Mouse (Mus musculus) left cerebral cortex, adult 9 months (tissue): ENCODE measurements around the gene Cacna1g.
"Not testable (repeated sequence)": the region's sequence is repeated elsewhere in the genome, so short reads cannot be mapped to it uniquely, and the experiment has no call there.

Experiments used
- DNase-seq, 2 experiments: peaks; one replicate each; pipeline ENCODE4 v3.0.0; 2022; ENCODE audit warnings: low spot score in 2 of 2

The Cacna1g gene

GRCm38 (mm10) chr11:94404641-94405260 is 69.2 kb downstream of the Cacna1g start:
- DNase-seq, result peak in 1 of 2 experiments; percentile 89

DNA sequence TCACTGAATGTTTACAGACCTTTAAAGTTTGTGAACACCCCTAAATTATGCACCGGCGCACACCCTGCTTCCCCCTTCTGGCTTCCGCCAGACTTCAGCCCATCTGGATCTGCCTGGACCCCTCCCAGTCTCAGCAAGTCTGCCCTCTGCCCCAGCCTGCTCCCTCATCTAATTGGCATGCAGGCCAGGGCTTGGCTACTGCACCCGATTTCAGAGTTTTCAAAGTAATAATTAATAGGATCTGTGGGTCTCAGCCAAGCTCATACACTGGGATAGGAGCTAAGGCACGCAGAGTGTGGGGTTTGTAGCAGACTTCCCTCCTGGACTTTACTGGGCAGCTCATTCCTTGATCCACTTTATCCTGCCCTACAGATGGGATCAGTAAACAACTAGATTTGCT is 69.8 kb downstream of the Cacna1g start:
- no peak for DNase-seq

DNA sequence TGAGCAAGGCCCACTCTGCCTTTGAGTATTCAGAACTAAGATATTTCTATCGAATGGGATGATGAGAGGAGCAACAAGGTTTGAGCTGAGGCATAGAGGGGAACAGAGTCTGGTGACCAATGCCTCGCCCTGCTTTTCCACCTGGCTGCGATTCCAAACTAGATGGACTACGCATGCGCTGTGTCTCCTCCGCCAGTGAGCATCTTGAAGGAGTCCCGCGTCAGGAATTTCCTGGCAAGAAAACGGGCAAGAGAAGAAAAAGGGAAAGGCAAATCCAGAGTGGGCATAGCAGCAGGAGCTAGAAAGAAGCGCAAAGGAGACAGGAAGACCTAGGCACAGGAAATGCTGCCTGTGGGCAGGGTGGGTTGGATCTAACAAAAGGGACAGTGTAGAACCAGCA is 70.2 kb downstream of the Cacna1g start:
- DNase-seq, result no peak

GRCm38 (mm10) chr11:94402731-94403130 is 71.3 kb downstream of the Cacna1g start:
- DNase-seq, result no peak

GRCm38 (mm10) chr11:94402029-94402428 is 72.0 kb downstream of the Cacna1g start:
- DNase-seq, result not testable (repeated sequence)

DNA sequence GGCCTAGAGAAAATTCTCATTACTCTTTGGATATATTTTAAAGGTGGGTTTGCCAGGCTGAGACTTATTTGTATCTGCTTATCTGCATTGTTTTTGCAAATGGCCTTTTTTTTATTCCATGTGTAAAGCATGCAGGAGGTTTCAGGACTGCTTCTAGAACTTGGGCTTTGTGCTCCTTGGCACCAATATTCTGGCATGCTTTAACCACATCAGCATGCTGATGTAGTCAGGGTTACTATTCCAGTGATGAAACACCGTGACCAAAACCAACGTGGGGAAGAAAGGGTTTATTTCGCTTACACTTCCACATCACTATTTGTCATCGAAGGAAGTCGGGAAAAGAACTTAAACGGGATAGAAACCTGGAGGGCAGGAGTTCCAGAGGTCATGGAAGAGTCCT is 73.0 kb downstream of the Cacna1g start:
- no peak for DNase-seq

DNA sequence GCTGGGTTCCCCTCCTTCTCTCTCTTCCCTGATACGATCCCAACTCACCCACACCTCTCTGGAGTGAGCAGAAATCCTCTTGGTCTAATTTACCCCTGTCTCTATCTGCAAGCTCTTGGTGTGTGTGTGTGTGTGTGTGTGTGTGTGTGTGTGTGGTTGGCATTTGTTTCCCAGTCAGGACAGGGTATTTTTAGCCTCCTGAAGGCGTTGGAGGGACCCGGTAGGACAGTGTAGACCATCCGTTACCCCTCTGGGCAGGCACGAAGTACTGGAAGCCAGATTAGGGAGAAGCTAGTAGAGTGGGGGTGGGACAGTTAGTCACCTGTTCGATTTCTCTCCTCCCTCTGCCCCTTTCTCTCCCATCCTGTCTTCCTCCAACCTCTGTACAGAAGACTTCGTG is 79.9 kb downstream of the Cacna1g start:
- no peak for DNase-seq

DNA sequence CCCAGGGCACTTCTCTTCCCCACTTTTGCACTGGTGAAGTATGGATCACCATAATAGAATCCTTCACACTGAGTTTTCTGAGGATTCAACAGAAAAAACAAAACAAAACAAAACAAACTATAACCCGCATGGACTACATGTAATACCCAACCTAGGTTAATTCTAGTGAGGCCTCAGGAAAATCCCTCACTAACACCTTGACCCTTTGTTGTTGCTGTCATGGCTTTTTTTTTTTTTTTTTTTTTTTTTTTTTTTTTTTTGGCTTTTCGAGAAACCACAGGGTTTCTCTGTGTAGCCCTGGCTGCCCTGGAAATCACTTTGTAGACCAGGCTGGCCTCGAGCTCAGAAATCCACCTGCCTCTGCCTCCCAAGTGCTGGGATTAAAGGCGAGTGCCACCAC is 80.5 kb downstream of the Cacna1g start:
- DNase-seq, result not testable (repeated sequence)

GRCm38 (mm10) chr11:94392672-94393109 is 81.3 kb downstream of the Cacna1g start, which contains the start of gene Abcc3:
TSS of gene Abcc3 (minus strand) at chr11:94392997.
- DNase-seq, result no peak

DNA sequence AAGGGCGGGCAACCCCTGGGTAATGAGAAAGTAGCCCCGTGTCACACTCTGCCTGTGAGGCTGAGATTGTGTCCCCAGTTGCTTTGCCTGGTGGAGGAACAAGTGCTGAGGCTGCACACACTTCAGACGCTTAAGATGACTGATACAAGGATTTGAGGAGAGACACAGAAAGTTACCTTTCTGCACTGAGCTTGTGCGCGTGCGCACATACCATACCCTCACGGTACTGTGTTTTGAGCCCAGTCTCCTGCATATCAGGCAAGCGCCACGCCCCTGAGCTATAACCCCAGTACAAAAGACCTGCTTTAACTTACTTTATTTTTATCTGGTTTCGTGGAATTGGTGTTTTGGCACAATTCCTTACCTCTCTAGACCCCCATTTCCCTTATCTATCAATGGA is 82.3 kb downstream of the Cacna1g start:
- DNase-seq, result no peak

- DNase-seq, result no peak
Measured at GRCm38 (mm10) chr11:94390825-94391224, 83.2 kb downstream of the Cacna1g start.

DNA sequence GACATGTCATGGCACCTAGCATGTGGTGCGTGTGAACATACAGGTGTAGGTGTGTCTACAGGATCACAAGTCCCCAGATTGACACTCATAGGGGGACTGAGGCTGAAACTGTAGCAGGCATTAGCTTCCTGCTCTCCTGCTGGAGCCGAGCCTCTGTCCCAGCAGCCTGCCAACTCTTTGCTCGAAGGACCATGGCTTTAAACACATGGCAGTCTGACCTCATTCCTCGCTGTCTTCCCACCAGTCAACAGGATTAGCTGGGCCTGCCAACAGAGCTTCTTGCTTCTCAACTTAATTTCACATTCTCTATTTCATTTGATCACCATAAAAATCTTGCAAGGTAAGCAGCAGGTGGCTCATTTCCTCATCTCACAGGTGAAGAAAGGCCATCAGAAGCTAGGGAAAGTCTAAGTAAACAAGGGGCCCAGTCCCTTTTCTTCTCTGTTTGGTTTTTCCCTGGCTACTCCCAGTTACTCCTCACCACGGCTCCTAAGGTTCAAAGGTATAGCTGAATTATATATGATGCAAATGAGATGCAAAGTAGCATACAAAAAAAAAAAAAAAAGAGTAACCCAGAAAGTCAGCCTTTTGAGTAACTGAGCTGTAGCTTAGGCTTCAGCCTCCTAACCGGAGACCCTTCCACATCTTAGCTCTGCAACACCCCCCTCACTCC is 84.1 kb downstream of the Cacna1g start:
- DNase-seq, result no peak

GRCm38 (mm10) chr11:94389021-94389420 is 85.0 kb downstream of the Cacna1g start:
- DNase-seq, result no peak

GRCm38 (mm10) chr11:94387756-94388155 is 86.2 kb downstream of the Cacna1g start:
- DNase-seq, result no peak

DNA sequence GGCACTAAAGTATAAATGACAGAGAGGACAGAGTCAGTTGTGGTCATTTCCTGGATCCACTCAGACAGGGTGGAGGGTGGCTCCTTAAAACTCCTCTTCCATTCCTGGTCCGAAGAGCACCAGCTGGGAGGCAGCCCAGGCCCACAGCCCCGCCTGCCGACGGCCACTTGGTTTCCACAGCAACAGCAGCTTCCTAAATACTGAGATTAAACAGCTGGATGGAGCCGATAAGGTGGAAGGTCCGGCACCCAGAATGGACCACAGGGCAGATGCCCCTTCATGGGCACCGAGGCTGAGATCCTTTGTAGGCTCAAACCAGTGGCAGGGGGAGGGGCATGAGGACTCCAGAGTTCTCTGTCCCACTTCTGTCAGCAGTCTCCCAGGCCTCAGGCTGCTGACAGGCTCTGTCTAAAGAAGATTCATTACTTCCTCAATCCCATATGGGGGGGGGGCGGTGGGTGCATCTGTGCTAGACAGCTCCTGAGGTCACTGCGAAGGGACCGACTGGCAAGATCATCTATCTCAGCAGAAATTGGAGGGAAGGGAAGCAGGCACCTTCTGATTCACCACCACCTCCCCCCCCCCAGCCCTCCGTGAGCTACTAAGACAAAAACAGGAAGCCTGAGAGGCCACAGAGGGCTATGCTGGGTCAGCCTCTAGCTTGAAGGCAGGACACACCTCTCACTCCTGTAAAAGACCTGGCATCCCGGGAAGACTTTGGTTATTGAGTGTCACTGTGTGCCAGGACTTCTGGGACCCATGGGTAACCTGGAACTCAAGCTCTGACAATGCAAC is 87.8 kb downstream of the Cacna1g start:
- no peak for DNase-seq

DNA sequence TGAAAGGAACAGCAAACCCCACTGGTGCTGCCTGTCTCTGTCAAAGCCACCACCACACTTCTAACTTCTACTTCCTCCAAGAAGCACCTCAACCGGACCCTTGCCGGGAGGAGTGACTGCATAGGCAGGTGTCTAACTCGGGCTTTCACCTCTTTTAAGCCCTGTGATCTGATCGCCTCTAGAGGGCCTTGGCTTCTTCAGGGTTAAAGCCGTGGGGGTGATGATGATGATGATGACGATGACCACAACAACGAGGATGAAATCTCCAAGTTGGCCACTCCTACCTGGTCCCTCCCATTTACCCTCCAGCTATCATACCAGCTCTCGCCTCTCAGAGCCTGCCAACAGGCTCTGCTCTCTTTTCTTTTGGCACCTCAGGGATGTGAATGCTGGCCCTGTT is 94.3 kb downstream of the Cacna1g start:
- no peak for DNase-seq

- no peak for DNase-seq
Measured at GRCm38 (mm10) chr11:94379061-94379460, 94.9 kb downstream of the Cacna1g start.

GRCm38 (mm10) chr11:94374276-94374948 is 99.6 kb downstream of the Cacna1g start:
- DNase-seq, result no peak

DNA sequence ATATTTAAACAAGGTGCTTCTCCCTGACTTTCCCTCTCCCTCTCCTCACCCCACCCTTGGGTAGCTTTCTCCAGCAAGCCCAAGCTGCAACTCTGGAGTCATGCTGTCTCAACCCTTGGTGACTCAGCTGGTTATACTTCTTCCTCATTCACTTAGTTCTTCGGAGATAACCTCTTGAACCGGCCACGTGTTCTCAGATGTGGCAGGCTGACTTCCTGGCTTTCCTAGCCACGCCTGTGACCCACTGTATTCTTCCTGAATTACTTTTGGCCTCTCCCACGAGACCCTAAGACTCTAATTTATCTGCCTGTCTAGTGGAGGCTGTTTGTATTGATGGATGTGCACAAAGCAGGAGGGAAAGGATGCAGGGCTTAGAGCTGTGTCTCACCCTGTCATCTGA is 103.2 kb downstream of the Cacna1g start:
- DNase-seq, result no peak

DNA sequence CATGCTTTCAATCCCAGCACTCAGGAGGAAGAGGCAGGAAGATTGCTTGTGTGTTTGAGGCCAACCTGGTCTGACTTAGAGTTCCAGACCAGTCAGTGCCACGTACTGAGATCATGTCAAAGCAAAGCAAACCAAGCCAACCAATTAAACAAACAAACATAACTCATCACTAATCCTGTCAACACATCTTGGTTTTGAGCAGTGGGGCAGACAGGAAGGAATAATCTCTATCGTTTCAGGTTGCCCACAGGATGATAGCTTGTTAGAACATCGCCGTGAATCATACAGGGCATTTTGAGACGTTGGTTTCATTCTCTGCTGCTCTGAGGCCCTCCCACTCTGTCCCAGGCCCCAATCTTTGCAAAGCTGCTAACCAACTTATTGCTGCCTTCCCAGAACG is 104.0 kb downstream of the Cacna1g start:
- DNase-seq, result no peak

- no peak for DNase-seq
Measured at GRCm38 (mm10) chr11:94365340-94365739, 108.7 kb downstream of the Cacna1g start.

- no peak for DNase-seq
Measured at GRCm38 (mm10) chr11:94363690-94364089, 110.3 kb downstream of the Cacna1g start.
